Mouse (Mus musculus) thymus, adult 2 months (tissue): ENCODE results near the gene Gm10642.

ENCODE experiments used
- CTCF ChIP-seq: fragments of 200-500 bp; IDR thresholded peaks from 2 replicates; pipeline ENCODE4 v1.5.1; 2012; ENCODE audit warnings: mild to moderate bottlenecking, control low read depth, low read length, moderate library complexity, borderline replicate concordance; ENCODE audit not compliant: control insufficient read depth, poor library complexity, insufficient read depth; ENCODE audit errors: extremely low read depth
- POLR2A ChIP-seq: fragments of 200-500 bp; IDR thresholded peaks from 2 replicates; pipeline ENCODE4 v1.6.1; 2012; ENCODE audit warnings: mild to moderate bottlenecking, low read length, control low read depth, moderate library complexity; ENCODE audit not compliant: control insufficient read depth, poor library complexity, insufficient read depth; ENCODE audit errors: extremely low read depth

GRCm38 (mm10) chr9:70671772-70672579 is 15.9 kb downstream of the Gm10642 start:
- no peak for TF ChIP-seq CTCF
- no peak for TF ChIP-seq POLR2A
